Mouse (Mus musculus) heart, embryonic 12.5 days (tissue): ENCODE results near the gene Rhbdl1. TPM values are rescaled to one million over a fixed set of nuclear protein-coding genes. Genes with fewer than 3 reads are reported as not detected.

Experiments used
- ATAC-seq: fragments of 200-750 bp; cut with Nextera tagmentation; 2 replicates; pipeline ENCODE4 v1.8.0; 2017; ENCODE audit warnings: moderate TSS enrichment, moderate library complexity; ENCODE audit not compliant: insufficient number of reproducible peaks, low FRiP score
- H3K27ac ChIP-seq: fragments of 300-500 bp; sonication (generic); 2 replicates; pipeline ENCODE4 v1.5.1; 2016; ENCODE audit warnings: mild to moderate bottlenecking, moderate library complexity; ENCODE audit not compliant: poor library complexity, severe bottlenecking
- H3K27me3 ChIP-seq: fragments of 300-500 bp; sonication (generic); replicated peaks from 2 replicates; pipeline ENCODE4 v1.6.1; 2016; ENCODE audit warnings: mild to moderate bottlenecking, moderate library complexity
- H3K36me3 ChIP-seq: fragments of 300-500 bp; sonication (generic); 2 replicates; pipeline ENCODE4 v1.6.1; 2016; ENCODE audit warnings: mild to moderate bottlenecking, moderate library complexity
- H3K4me1 ChIP-seq: fragments of 300-500 bp; sonication (generic); replicated peaks from 2 replicates; pipeline ENCODE4 v1.6.1; 2016; ENCODE audit warnings: mild to moderate bottlenecking
- H3K4me2 ChIP-seq: fragments of 300-500 bp; sonication (generic); 2 replicates; pipeline ENCODE4 v1.6.1; 2016; ENCODE audit warnings: mild to moderate bottlenecking, moderate library complexity
- H3K4me3 ChIP-seq: fragments of 300-500 bp; sonication (generic); 2 replicates; pipeline ENCODE4 v1.5.1; 2016; ENCODE audit warnings: mild to moderate bottlenecking
- H3K9ac ChIP-seq: fragments of 300-500 bp; sonication (generic); 2 replicates; pipeline ENCODE4 v1.6.1; 2016; ENCODE audit warnings: mild to moderate bottlenecking, moderate library complexity
- H3K9me3 ChIP-seq: fragments of 300-500 bp; sonication (generic); replicated peaks from 2 replicates; pipeline ENCODE4 v1.6.1; 2016; ENCODE audit warnings: mild to moderate bottlenecking, moderate library complexity
- WGBS: fragments of 180-500 bp; shearing (Covaris S2); methylation state at CpG from one replicate; pipeline ENCODE4 v1.1.7; 2016; 5-methylcytosine and 5-hydroxymethylcytosine counted together
- polyA plus RNA-seq: library from polyadenylated mRNA; unstranded; fragments of >200 nt; fragmentation: Nextera tagmentation; extraction: Ambion mirVana; gene quantifications from 2 replicates; pipeline ENCODE4 v1.2.1, GENCODE M21; 2016

Gene Rhbdl1
- polyA plus RNA-seq, 1 experiment from 2014 or later, result 1.6 TPM

DNA sequence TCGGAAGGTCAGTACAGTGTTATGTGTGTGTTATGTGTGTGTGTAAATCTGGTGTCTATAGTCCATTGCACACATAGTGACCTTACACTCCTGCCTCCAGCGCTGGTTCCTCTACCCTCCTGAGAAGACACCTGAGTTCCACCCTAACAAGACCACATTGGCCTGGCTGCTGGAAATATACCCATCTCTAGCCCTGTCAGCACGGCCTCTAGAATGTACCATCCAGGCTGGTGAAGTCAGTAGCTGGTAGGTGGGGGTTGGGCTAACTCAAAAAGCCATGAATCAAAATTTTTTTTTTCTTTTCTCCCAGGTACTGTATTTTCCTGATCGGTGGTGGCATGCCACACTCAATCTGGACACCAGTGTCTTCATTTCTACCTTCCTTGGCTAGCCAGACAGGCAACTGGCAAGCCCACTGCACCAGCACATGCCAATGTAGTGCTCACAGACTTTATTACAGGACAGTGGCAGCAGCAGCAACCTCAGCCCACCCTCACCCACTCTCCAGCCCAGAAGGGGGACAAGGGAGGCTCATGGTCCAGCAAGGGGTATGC lies 6.8 kb downstream of the Rhbdl1 start:
- Histone ChIP-seq H3K27ac (no peak overlapping the region), H3K4me3 (peak overlapping the region; percentile 67; the same call in 1 of the 2 replicates), H3K9me3 (no peaks in the 10 kb centered on the region), H3K36me3 (peaks cover 58% of the 10 kb centered on the region), H3K9ac (peak overlapping the region; percentile 82; the same call in 1 of the 2 replicates), H3K4me2 (peak overlapping the region; percentile 94), H3K27me3 (no peaks in the 10 kb centered on the region), H3K4me1 (peaks cover 68% of the 10 kb centered on the region)
- ATAC-seq, result no peak
- 78% methylated on average over 4 of the region's 4 CpGs for WGBS

DNA sequence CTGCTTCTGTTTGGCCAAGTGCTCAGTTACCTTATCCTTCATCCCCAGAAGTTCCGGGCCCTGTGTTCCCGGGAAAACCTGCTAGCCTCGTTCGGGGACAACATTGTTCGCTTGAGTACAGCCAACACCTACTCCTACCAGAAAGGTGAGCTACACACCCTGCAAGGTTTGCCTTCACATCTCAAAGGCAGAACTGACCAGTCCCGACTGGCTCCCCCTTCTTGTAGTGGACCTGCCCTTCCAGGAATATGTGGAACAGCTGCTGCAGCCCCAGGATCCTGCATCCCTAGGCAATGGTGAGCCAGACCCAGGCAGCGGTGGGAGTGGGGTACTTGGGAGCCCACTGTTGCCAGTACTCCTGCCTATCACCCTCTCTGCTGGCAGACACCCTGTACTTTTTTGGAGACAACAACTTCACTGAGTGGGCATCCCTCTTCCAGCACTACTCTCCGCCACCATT lies 7.5 kb downstream of the Rhbdl1 start:
- WGBS, result 36% methylated on average over 8 of the region's 8 CpGs
- H3K4me3 ChIP-seq, result peak overlapping the region; percentile 67
- peak overlapping the region; percentile 90 for H3K27ac ChIP-seq
- H3K27me3 ChIP-seq, result no peaks in the 10 kb centered on the region
- H3K4me2 ChIP-seq, result peak overlapping the region; percentile 83
- peak overlapping the region; percentile 82 for H3K9ac ChIP-seq
- no peaks in the 10 kb centered on the region for H3K9me3 ChIP-seq
- no peak for ATAC-seq
- peaks cover 68% of the 10 kb centered on the region for H3K4me1 ChIP-seq
- peaks cover 52% of the 10 kb centered on the region for H3K36me3 ChIP-seq

DNA sequence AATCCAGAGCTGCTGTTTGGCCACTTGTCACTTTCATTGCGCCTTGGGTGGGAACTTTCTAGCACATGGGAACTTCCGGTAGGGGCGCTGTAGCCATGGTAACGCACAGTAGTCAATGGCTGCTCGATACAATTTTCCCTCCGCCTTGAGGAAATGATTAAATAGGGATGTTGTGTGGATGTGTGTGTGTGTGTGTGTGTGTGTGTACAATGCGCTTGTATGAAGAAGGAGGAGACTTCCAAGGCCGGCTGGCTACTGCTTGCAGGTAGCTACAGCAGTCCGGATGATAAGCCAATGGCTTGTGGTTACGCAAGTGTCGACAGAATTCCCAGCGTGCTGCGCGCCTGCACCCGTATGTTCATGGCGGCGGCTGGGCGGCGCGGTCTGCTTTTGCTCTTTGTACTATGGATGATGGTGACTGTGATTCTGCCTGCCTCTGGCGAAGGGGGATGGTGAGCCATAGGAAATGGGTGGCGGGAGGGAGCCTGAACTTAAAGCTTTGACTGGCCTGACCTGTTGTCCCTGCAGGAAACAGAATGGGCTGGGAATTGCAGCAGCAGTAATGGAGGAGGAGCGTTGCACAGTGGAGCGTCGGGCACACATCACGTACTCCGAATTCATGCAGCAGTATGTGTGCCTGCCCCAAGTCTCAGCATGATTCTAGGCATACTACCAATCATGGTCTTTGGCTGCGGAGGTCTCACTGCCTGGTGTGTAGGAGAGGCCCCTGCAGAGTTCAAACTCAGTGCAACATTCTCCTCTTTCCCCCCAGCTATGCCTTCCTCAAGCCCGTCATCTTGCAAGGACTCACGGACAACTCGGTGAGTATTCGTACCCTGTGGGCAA lies 8.2 kb downstream of the Rhbdl1 start, which contains the start of gene Jmjd8:
Jmjd8 (plus strand) TSS at position 156 of the 846 bp plus-strand sequence.
- no peak for ATAC-seq
- Histone ChIP-seq H3K4me1 (peaks cover 68% of the 10 kb centered on the region), H3K27ac (peak within 1 kb of the TSS; percentile 90), H3K36me3 (peaks cover 52% of the 10 kb centered on the region), H3K9me3 (no peaks in the 10 kb centered on the region), H3K4me3 (peak within 1 kb of the TSS; percentile 67), H3K4me2 (peak within 1 kb of the TSS; percentile 83), H3K27me3 (no peaks in the 10 kb centered on the region), H3K9ac (peak within 1 kb of the TSS; percentile 82)
- WGBS, result 1% methylated on average over 32 of the region's 32 CpGs

DNA sequence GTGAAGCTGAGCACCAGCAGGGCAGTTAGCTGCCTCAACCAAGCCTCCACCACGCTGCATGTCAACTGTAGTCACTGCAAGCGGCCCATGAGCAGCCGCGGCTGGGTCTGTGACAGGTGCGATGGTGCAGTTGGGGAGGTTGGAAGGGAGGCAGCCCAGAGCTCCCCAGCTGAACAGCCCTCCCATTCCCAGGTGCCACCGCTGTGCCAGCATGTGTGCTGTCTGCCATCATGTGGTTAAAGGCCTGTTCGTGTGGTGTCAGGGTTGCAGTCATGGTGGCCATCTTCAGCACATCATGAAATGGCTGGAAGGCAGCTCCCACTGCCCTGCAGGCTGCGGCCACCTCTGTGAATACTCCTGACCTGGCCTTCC lies 8.9 kb downstream of the Rhbdl1 start:
- peak overlapping the region; percentile 83 for H3K4me2 ChIP-seq
- WGBS, result 84% methylated on average over 8 of the region's 8 CpGs
- no peaks in the 10 kb centered on the region for H3K27me3 ChIP-seq
- peak overlapping the region; percentile 90; the same call in 1 of the 2 replicates for H3K27ac ChIP-seq
- no peak for ATAC-seq
- no peaks in the 10 kb centered on the region for H3K9me3 ChIP-seq
- peaks cover 66% of the 10 kb centered on the region for H3K4me1 ChIP-seq
- 0 out of 2 replicates have a peak overlapping the region, but pooled peaks have one; percentile 82 for H3K9ac ChIP-seq
- H3K36me3 ChIP-seq, result peaks cover 52% of the 10 kb centered on the region
- peak overlapping the region; percentile 67 for H3K4me3 ChIP-seq

DNA sequence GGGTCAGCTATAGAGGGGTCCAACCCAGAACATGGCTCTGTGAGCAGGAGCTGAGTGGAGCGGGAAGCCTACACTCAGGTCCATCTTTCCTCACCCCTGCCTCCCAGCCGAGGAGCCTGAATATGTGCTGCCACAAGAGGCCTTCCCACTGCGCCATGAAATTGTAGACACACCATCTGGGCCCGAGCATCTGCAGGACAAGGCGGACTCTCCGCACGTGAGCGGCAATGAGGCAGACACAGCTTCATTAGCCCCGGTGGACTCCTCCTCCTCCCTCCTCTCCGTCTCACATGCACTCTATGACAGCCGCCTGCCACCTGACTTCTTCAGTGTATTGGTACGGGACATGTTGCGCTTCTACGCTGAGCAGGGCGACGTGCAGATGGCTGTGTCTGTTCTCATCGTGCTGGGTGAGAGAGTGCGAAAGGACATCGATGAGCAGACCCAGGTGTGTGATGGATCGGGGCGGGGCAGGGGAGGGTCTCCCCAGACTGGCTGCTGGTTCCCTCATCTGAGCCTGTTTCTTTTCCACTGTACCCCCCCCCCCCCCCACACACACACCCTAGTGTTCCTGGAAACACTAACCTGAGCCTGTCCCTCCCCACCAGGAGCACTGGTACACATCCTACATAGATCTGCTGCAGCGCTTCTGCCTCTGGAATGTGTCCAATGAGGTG lies 9.4 kb downstream of the Rhbdl1 start:
- peaks cover 52% of the 10 kb centered on the region for H3K36me3 ChIP-seq
- H3K4me1 ChIP-seq, result peaks cover 66% of the 10 kb centered on the region
- H3K9ac ChIP-seq, result no peak overlapping the region
- H3K4me2 ChIP-seq, result peak overlapping the region; percentile 83; the same call in 1 of the 2 replicates
- 90% methylated on average over 22 of the region's 22 CpGs for WGBS
- H3K9me3 ChIP-seq, result no peaks in the 10 kb centered on the region
- 0 out of 2 replicates have a peak, but pooled peaks cover under 1% of the 10 kb centered on the region for H3K27me3 ChIP-seq
- no peak for ATAC-seq
- H3K27ac ChIP-seq, result no peak overlapping the region
- 0 out of 2 replicates have a peak overlapping the region, but pooled peaks have one; percentile 3 for H3K4me3 ChIP-seq

DNA sequence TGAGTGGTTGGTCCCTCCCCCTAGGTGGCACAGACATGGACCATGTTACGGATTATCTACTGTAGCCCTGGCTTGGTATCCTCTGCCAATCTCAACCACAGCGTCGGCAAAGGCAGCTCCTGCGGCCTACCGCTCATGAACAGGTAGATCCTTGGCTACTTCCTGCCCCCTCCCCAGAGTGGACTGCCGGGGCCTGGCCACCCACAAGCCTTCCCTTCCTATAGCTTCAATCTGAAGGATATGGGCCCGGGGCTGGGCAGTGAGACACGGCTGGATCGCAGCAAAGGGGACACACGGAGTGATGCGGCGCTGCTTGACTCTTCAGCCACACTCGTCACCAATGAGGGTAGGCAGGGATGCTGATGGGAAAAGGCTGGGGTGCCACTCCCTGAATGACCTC lies 10.1 kb downstream of the Rhbdl1 start:
- no peak overlapping the region for H3K27ac ChIP-seq
- peaks cover 8% of the 10 kb centered on the region for H3K27me3 ChIP-seq
- WGBS, result 91% methylated on average over 13 of the region's 13 CpGs
- no peak overlapping the region for H3K4me3 ChIP-seq
- no peak overlapping the region for H3K4me2 ChIP-seq
- H3K9ac ChIP-seq, result no peak overlapping the region
- ATAC-seq, result no peak
- H3K9me3 ChIP-seq, result no peaks in the 10 kb centered on the region
- peaks cover 52% of the 10 kb centered on the region for H3K36me3 ChIP-seq
- peaks cover 65% of the 10 kb centered on the region for H3K4me1 ChIP-seq

DNA sequence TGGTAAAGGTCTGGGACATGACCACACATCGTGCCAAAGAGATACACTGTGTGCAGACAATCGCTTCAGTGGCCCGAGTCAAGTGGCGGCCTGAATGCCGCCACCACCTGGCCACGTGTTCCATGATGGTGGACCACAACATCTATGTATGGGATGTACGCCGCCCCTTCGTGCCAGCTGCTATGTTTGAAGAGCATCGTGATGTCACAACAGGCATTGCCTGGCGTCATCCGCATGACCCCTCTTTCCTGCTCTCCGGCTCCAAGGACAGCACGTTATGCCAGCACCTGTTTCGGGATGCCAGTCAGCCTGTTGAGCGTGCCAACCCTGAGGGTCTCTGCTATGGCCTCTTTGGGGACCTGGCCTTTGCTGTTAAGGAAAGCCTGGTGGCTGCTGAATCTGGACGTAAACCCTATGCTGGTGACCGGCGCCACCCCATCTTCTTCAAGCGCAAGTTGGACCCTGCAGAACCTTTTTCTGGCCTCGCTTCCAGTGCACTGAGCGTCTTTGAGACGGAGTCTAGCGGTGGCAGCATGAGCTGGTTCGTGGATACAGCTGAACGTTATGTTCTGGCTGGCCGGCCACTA lies 11.0 kb downstream of the Rhbdl1 start:
- WGBS, result 92% methylated on average over 27 of the region's 27 CpGs
- Histone ChIP-seq H3K9me3 (no peaks in the 10 kb centered on the region), H3K9ac (no peak overlapping the region; the same call in 1 of the 2 replicates), H3K36me3 (peaks cover 45% of the 10 kb centered on the region), H3K27me3 (peaks cover 16% of the 10 kb centered on the region), H3K4me2 (no peak overlapping the region), H3K27ac (no peak overlapping the region), H3K4me3 (no peak overlapping the region), H3K4me1 (peaks cover 56% of the 10 kb centered on the region)
- ATAC-seq, result no peak

DNA sequence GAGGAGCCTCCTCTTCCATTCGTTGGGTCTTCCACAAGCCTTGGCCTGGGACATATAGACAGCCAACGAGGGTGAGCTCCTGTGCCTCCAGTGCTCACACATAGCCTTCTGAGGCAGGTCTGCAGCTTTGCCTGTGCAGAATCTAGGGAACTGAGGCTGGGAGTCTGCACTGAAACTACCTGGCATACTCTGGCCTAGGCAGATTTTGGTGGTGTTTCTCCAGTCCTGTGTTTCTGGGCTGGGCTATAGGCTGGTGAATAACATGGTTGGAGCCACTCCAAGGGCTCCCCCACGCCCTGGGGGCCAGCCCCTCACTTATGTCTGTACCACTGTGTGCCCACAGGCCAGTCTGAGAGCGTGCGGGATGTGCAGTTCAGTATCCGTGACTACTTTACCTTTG lies 11.8 kb downstream of the Rhbdl1 start:
- no peak for ATAC-seq
- Histone ChIP-seq H3K36me3 (peaks cover 37% of the 10 kb centered on the region), H3K4me2 (peak overlapping the region; percentile 97; the same call in 1 of the 2 replicates), H3K4me1 (peaks cover 48% of the 10 kb centered on the region), H3K9ac (no peak overlapping the region), H3K9me3 (no peaks in the 10 kb centered on the region), H3K27ac (no peak overlapping the region), H3K4me3 (no peak overlapping the region), H3K27me3 (peaks cover 22% of the 10 kb centered on the region)
- WGBS, result 88% methylated on average over 6 of the region's 6 CpGs

DNA sequence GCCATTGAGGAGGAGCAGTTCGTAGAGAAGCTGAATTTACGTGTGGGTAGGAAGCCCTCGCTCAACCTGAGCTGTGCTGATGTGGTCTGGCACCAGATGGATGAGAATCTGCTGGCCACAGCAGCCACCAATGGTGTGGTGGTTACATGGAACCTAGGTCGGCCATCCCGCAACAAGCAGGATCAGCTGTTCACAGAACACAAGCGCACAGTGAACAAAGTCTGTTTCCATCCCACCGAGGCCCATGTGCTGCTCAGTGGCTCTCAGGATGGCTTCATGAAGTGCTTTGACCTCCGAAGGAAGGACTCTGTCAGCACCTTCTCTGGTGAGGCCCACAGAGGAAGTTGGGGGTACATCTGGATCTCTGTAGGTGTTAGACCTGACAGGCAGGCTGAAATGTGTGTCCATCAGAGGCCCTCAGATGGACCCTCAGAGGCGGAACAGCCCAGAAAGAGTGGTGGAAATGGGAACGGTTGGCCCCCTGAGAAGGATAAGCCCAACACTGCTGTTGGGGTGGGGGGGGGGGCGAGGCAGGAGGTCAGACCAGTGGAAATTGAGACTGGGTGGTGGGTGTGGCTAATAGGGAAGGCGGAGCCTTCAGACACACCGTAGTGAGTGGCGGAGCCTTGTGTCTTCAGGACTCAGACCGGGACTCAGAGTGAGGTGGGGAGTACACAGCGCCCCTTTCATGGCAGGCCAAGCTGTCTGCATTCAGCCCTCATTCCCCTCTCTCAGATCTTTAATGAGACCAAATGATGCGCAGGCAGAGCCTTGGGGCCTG lies 12.5 kb downstream of the Rhbdl1 start:
- Histone ChIP-seq H3K4me1 (peaks cover 42% of the 10 kb centered on the region), H3K4me2 (peak overlapping the region; percentile 97), H3K36me3 (peaks cover 29% of the 10 kb centered on the region), H3K27ac (no peak overlapping the region), H3K27me3 (peaks cover 30% of the 10 kb centered on the region), H3K9me3 (no peaks in the 10 kb centered on the region), H3K4me3 (peak overlapping the region; percentile 73), H3K9ac (peak overlapping the region; percentile 67)
- 69% methylated on average over 17 of the region's 17 CpGs for WGBS
- ATAC-seq, result no peak

DNA sequence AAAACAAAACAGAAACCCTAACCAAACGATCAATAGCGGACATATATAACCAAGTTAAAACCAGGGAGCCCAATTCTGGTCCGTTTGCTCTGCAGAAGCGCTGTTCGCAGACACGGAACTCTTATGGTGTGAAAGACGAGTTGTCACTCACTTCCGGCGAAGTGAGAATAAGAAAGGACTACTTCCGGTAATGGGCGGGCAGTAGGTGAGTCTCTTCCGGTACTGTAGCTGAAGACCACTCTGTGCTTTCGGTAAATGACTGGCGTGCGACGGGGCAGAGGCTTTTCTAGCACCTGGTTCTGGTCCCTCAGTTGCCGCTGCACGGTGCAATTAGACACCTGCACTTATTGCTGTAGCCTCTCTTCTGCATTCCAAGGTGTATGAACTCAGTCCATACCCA lies 13.6 kb downstream of the Rhbdl1 start, which contains the start of gene Wdr24:
Wdr24 (plus strand) TSS at position 176 of the 400 bp plus-strand sequence.
- Histone ChIP-seq H3K27ac (0 out of 2 replicates have a peak within 1 kb of the TSS, but pooled peaks have one; percentile 39), H3K27me3 (peaks cover 41% of the 10 kb centered on the region), H3K4me3 (peak within 1 kb of the TSS; percentile 73), H3K9ac (peak within 1 kb of the TSS; percentile 67), H3K4me2 (peak within 1 kb of the TSS; percentile 97), H3K9me3 (no peaks in the 10 kb centered on the region), H3K4me1 (peaks cover 42% of the 10 kb centered on the region), H3K36me3 (peaks cover 29% of the 10 kb centered on the region)
- WGBS, result under 1% methylated on average over 18 of the region's 18 CpGs
- peak; percentile 61; the same call in 1 of the 2 replicates for ATAC-seq
